Mouse (Mus musculus): Measurements from ENCODE around the gene Hoxa13. TPM values are rescaled to one million over a fixed set of nuclear protein-coding genes. Genes with fewer than 3 reads are reported as not detected.

Hoxa13 gene
- total and polyA plus RNA-seq, 3 experiments: not detected

- Histone ChIP-seq H3K9ac (ENCODE audit: control insufficient read depth, low read depth, low read length, poor library complexity, severe bottlenecking) (no peak overlapping the region), H3K27ac (ENCODE audit: control insufficient read depth, low read depth, low read length) (no peak overlapping the region), H3K4me3 (ENCODE audit: control insufficient read depth in 1 of 2, insufficient read depth in 1 of 2, low read depth in 2 of 2, low read length in 2 of 2) (no peak overlapping the region), H3K9me3 (replicated peaks; ENCODE audit: insufficient read depth, low read length) (no peaks in the 10 kb centered on the region), H3K27me3 (ENCODE audit: control insufficient read depth in 1 of 2, insufficient read depth in 2 of 2, low read length in 2 of 2) (no peaks in the 10 kb centered on the region), H3K79me2 (ENCODE audit: control insufficient read depth, insufficient read depth, low read length, poor library complexity) (no peaks in the 10 kb centered on the region), H3K36me3 (ENCODE audit: control insufficient read depth in 1 of 2, insufficient read depth in 2 of 2, low read length in 2 of 2) (no peaks in the 10 kb centered on the region), H3K4me1 (ENCODE audit: control insufficient read depth in 1 of 2, insufficient read depth in 2 of 2, low read length in 2 of 2) (no peaks in the 10 kb centered on the region)
- DNase-seq (ENCODE audit: low read depth, low spot score): no peak
- TF ChIP-seq POLR2AphosphoS2 (IDR thresholded peaks at IDR 0.05; ENCODE audit: low read length) (no peak), ZNF384 (IDR thresholded peaks at IDR 0.05; ENCODE audit: low read depth, low read length) (no peak), TBP (IDR thresholded peaks at IDR 0.05; ENCODE audit: low read depth, low read length) (no peak), CHD2 (IDR thresholded peaks at IDR 0.05; ENCODE audit: low read length) (no peak), POLR2AphosphoS5 (IDR thresholded peaks at IDR 0.05; ENCODE audit: borderline replicate concordance, low read depth, low read length) (no peak), JUND (IDR thresholded peaks at IDR 0.05; ENCODE audit: low read depth, low read length) (no peak), POLR2A (IDR thresholded peaks at IDR 0.05; ENCODE audit: control insufficient read depth in 1 of 2, insufficient read depth in 1 of 2, low read depth in 1 of 2, low read length in 2 of 2, poor library complexity in 1 of 2) (no peak), RCOR1 (IDR thresholded peaks at IDR 0.05; ENCODE audit: low read depth, low read length) (no peak), ZMIZ1 (IDR thresholded peaks at IDR 0.05; ENCODE audit: low read depth, low read length) (no peak), RAD21 (IDR thresholded peaks at IDR 0.05; ENCODE audit: low read depth, low read length) (no peak), USF2 (IDR thresholded peaks at IDR 0.05; ENCODE audit: borderline replicate concordance in 1 of 2, insufficient read depth in 1 of 2, low read depth in 1 of 2, low read length in 2 of 2) (no peak), USF1 (IDR thresholded peaks at IDR 0.05; ENCODE audit: low read depth, low read length) (no peak), ZC3H11A (IDR thresholded peaks at IDR 0.05; ENCODE audit: low read depth, low read length) (no peak), HCFC1 (IDR thresholded peaks at IDR 0.05; ENCODE audit: low read depth, low read length) (no peak), E2F4 (IDR thresholded peaks at IDR 0.05; ENCODE audit: borderline replicate concordance, low read depth, low read length) (no peak), MEF2A (IDR thresholded peaks at IDR 0.05; ENCODE audit: extremely low read depth, insufficient replicate concordance, low read depth, low read length, poor library complexity, severe bottlenecking) (no peak)
These were observed 4.7 kb upstream of the Hoxa13 start for GRCm38 (mm10) chr6:52265306-52265912.

- Histone ChIP-seq H3K36me3 (ENCODE audit: control insufficient read depth in 1 of 2, insufficient read depth in 2 of 2, low read length in 2 of 2) (no peaks in the 10 kb centered on the region), H3K79me2 (ENCODE audit: control insufficient read depth, insufficient read depth, low read length, poor library complexity) (no peaks in the 10 kb centered on the region), H3K9ac (ENCODE audit: control insufficient read depth, low read depth, low read length, poor library complexity, severe bottlenecking) (no peak overlapping the region), H3K9me3 (replicated peaks; ENCODE audit: insufficient read depth, low read length) (no peaks in the 10 kb centered on the region), H3K4me3 (ENCODE audit: control insufficient read depth in 1 of 2, insufficient read depth in 1 of 2, low read depth in 2 of 2, low read length in 2 of 2) (no peak overlapping the region), H3K4me1 (ENCODE audit: control insufficient read depth in 1 of 2, insufficient read depth in 2 of 2, low read length in 2 of 2) (no peaks in the 10 kb centered on the region), H3K27me3 (ENCODE audit: control insufficient read depth in 1 of 2, insufficient read depth in 2 of 2, low read length in 2 of 2) (no peaks in the 10 kb centered on the region), H3K27ac (ENCODE audit: control insufficient read depth, low read depth, low read length) (no peak overlapping the region)
- TF ChIP-seq E2F4 (IDR thresholded peaks at IDR 0.05; ENCODE audit: borderline replicate concordance, low read depth, low read length) (no peak), MXI1 (IDR thresholded peaks at IDR 0.05; ENCODE audit: low read depth, low read length) (no peak), POLR2AphosphoS5 (IDR thresholded peaks at IDR 0.05; ENCODE audit: borderline replicate concordance, low read depth, low read length) (no peak), MAZ (IDR thresholded peaks at IDR 0.05; ENCODE audit: low read depth, low read length) (no peak), JUND (IDR thresholded peaks at IDR 0.05; ENCODE audit: low read depth, low read length) (no peak), MEF2A (IDR thresholded peaks at IDR 0.05; ENCODE audit: extremely low read depth, insufficient replicate concordance, low read depth, low read length, poor library complexity, severe bottlenecking) (no peak), CHD2 (IDR thresholded peaks at IDR 0.05; ENCODE audit: low read length) (no peak), MAX (IDR thresholded peaks at IDR 0.05; ENCODE audit: low read length) (no peak), TCF12 (IDR thresholded peaks at IDR 0.05; ENCODE audit: low read depth, low read length) (no peak), UBTF (IDR thresholded peaks at IDR 0.05; ENCODE audit: borderline replicate concordance, insufficient read depth, low read depth, low read length) (no peak), KAT2A (conservative IDR thresholded peaks at IDR 0.05; ENCODE audit: low read depth, low read length) (no peak), CHD1 (IDR thresholded peaks at IDR 0.05; ENCODE audit: low read depth, low read length) (no peak), RCOR1 (IDR thresholded peaks at IDR 0.05; ENCODE audit: low read depth, low read length) (no peak), ZNF384 (IDR thresholded peaks at IDR 0.05; ENCODE audit: low read depth, low read length) (no peak), ELF1 (IDR thresholded peaks at IDR 0.05; ENCODE audit: low read depth, low read length) (no peak), USF1 (IDR thresholded peaks at IDR 0.05; ENCODE audit: low read depth, low read length) (no peak)
- DNase-seq (ENCODE audit: low read depth, low spot score): no peak
These were observed 3.6 kb upstream of the Hoxa13 start for GRCm38 (mm10) chr6:52264106-52264790.
